Mouse (Mus musculus): ENCODE results near the gene Kit.

GRCm38 (mm10) chr5:75591567-75591966, 16.9 kb downstream of the Kit start:
- TF ChIP-seq CTCF (IDR thresholded peaks at IDR 0.05; ENCODE audit: control insufficient read depth, insufficient read depth, low read length) = no peak
- TF ChIP-seq POLR2A (IDR thresholded peaks at IDR 0.05; ENCODE audit: borderline replicate concordance, control insufficient read depth, low read depth, low read length) = no peak
